Mouse (Mus musculus) stomach, postnatal 0 days (tissue): ENCODE results near the gene Amz2.

Experiments
- CTCF ChIP-seq: IDR thresholded peaks from 2 replicates; pipeline ENCODE4 v1.5.1; 2016; ENCODE audit warnings: antibody characterized with exemption, low read depth, mild to moderate bottlenecking, moderate library complexity
- EP300 ChIP-seq: optimal IDR thresholded peaks from 2 replicates; pipeline ENCODE3; 2016; ENCODE audit warnings: antibody characterized with exemption

- TF ChIP-seq EP300 = no peak
- TF ChIP-seq CTCF = no peak
These were observed 12.1 kb upstream of the Amz2 start, which contains the start of gene 9930022D16Rik for GRCm38 (mm10) chr11:109413617-109414016.
